Mouse (Mus musculus) forebrain, embryonic 11.5 days (tissue): ENCODE results near the gene Cenpm. TPM values are rescaled to one million over a fixed set of nuclear protein-coding genes. Genes with fewer than 3 reads are reported as not detected.

ENCODE experiments used
- ATAC-seq: fragments of 200-750 bp; cut with Nextera tagmentation; replicated peaks from 2 replicates; pipeline ENCODE4 v1.8.0; 2017; ENCODE audit warnings: moderate TSS enrichment; ENCODE audit not compliant: low FRiP score
- DNase-seq: peaks from one replicate; pipeline ENCODE4 v3.0.0-alpha.2; 2017; ENCODE audit warnings: low spot score
- H3K27ac ChIP-seq: fragments of 300-500 bp; sonication (generic); 2 replicates; pipeline ENCODE4 v1.5.1; 2014; ENCODE audit warnings: low read depth, low read length
- H3K27me3 ChIP-seq: fragments of 300-500 bp; sonication (generic); 2 replicates; pipeline ENCODE4 v1.6.1; 2014; ENCODE audit warnings: mild to moderate bottlenecking, low read length, mixed read lengths; ENCODE audit not compliant: control insufficient read depth, insufficient read depth
- H3K36me3 ChIP-seq: fragments of 300-500 bp; sonication (generic); 2 replicates; pipeline ENCODE4 v1.6.1; 2014; ENCODE audit warnings: mild to moderate bottlenecking, low read length, moderate library complexity, mixed read lengths; ENCODE audit not compliant: control insufficient read depth, insufficient read depth
- H3K4me1 ChIP-seq: fragments of 300-500 bp; sonication (generic); replicated peaks from 2 replicates; pipeline ENCODE4 v1.6.1; 2014; ENCODE audit warnings: low read length, mixed read lengths; ENCODE audit not compliant: control insufficient read depth, insufficient read depth
- H3K4me2 ChIP-seq: fragments of 300-500 bp; sonication (generic); 2 replicates; pipeline ENCODE4 v1.6.1; 2014; ENCODE audit warnings: low read depth, mild to moderate bottlenecking, low read length, moderate library complexity, mixed read lengths; ENCODE audit not compliant: severe bottlenecking
- H3K4me3 ChIP-seq: fragments of 300-500 bp; sonication (generic); 2 replicates; pipeline ENCODE4 v1.5.1; 2014; ENCODE audit warnings: low read depth, low read length
- H3K9ac ChIP-seq: fragments of 300-500 bp; sonication (generic); 2 replicates; pipeline ENCODE4 v1.6.1; 2014; ENCODE audit warnings: low read length
- H3K9me3 ChIP-seq: fragments of 300-500 bp; sonication (generic); 2 replicates; pipeline ENCODE4 v1.6.1; 2016; ENCODE audit warnings: low read length, mixed read lengths; ENCODE audit not compliant: control insufficient read depth
- WGBS: fragments of 180-500 bp; shearing (Covaris S2); extraction: QIAGEN DNeasy Blood & Tissue Kit; methylation state at CpG from one replicate; pipeline ENCODE4 v1.1.7; 2014; 5-methylcytosine and 5-hydroxymethylcytosine counted together
- polyA plus RNA-seq: library from polyadenylated mRNA; unstranded; fragments of >200 nt; fragmentation: Nextera tagmentation; extraction: Ambion mirVana; gene quantifications from 2 replicates; pipeline ENCODE4 v1.2.1, GENCODE M21; 2014

Cenpm gene
- polyA plus RNA-seq, 1 experiment from 2014 or later: 91.6 TPM

GRCm38 (mm10) chr15:82217039-82217438, 27.5 kb downstream of the Cenpm start:
- H3K4me2 ChIP-seq: no peak overlapping the region
- no peak for DNase-seq
- H3K9ac ChIP-seq: no peak overlapping the region
- ATAC-seq: no peak
- H3K36me3 ChIP-seq: no peaks in the 10 kb centered on the region
- no peaks in the 10 kb centered on the region for H3K9me3 ChIP-seq
- peaks cover 12% of the 10 kb centered on the region for H3K4me1 ChIP-seq
- H3K27ac ChIP-seq: no peak overlapping the region; the same call in 1 of the 2 replicates
- H3K4me3 ChIP-seq: no peak overlapping the region
- H3K27me3 ChIP-seq: peaks cover 39% of the 10 kb centered on the region
- WGBS: 4% methylated on average over 7 of the region's 7 CpGs

- Histone ChIP-seq H3K4me1 (peaks cover 19% of the 10 kb centered on the region), H3K9ac (no peak overlapping the region), H3K4me2 (no peak overlapping the region), H3K27me3 (peaks cover 46% of the 10 kb centered on the region), H3K9me3 (no peaks in the 10 kb centered on the region), H3K27ac (no peak overlapping the region; the same call in 1 of the 2 replicates), H3K4me3 (no peak overlapping the region), H3K36me3 (no peaks in the 10 kb centered on the region)
- ATAC-seq (no peak), DNase-seq (no peak)
- WGBS: 43% methylated on average over 20 of the region's 20 CpGs
Measured at GRCm38 (mm10) chr15:82216142-82216827, 28.3 kb downstream of the Cenpm start.

DNA sequence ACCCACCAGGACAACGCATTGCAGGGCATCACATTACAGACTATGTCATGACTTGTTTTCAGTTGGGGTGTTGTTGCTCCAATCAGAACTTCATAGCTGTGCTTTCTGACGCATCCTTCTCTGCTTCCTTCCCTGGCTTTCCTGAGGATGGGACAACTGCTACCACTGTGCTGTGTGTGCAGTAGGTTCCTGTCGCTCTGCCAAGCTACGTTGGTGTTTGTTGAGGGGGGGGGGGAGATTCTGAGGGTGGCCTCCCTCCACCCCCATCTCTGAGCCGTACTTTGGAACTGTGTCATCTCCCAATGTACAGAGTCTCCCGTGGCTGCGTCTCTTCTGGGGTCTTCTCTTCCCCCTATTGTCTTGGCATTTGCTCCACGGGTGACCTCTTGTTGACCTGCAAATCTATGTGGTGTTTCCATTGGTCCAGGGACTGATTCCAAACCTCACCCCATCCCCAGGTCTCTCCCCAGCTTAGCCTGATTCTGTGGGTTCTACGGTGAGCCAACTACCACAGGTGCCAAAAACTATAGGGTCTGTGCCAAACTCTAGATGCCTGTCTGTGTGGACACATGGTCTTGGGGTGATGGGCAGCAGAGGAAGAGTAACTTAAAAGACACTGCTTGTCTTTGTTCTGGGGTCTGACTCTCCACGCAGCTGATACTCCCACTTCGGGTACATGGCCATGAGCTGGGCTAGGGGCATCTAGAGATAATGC, 29.1 kb downstream of the Cenpm start:
- Histone ChIP-seq H3K27me3 (peaks cover 54% of the 10 kb centered on the region), H3K9me3 (no peaks in the 10 kb centered on the region), H3K36me3 (no peaks in the 10 kb centered on the region), H3K9ac (no peak overlapping the region), H3K27ac (no peak overlapping the region), H3K4me3 (no peak overlapping the region), H3K4me1 (peaks cover 19% of the 10 kb centered on the region), H3K4me2 (no peak overlapping the region)
- 34% methylated on average over 11 of the region's 11 CpGs for WGBS
- ATAC-seq (no peak), DNase-seq (no peak)

DNA sequence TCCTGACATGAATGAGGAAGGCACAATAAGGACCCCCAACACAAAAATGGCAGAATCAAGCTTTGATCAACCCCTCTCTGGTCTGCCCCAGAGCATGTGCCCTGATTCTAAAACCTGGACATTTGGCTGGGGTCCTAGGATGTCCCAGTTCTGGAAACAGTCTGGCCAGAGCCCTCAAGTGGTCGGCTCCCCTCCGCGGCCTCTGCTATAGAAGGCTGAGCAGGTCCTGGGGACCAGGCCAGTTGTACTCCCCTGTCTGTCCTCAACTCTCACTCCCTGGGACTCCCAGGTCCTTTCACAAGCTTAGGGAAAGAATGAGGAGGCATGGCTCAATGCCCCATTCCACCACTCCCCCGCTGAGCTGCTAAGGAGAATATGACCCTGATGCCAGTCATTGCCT, 31.3 kb downstream of the Cenpm start:
- Histone ChIP-seq H3K9ac (no peak overlapping the region), H3K4me1 (peaks cover 19% of the 10 kb centered on the region), H3K4me2 (no peak overlapping the region), H3K4me3 (no peak overlapping the region), H3K27ac (no peak overlapping the region), H3K36me3 (no peaks in the 10 kb centered on the region), H3K9me3 (no peaks in the 10 kb centered on the region), H3K27me3 (peaks cover 67% of the 10 kb centered on the region)
- ATAC-seq (no peak), DNase-seq (no peak)
- WGBS: 3% methylated on average over 4 of the region's 4 CpGs

- H3K4me1 ChIP-seq: peaks cover 19% of the 10 kb centered on the region
- H3K27me3 ChIP-seq: peaks cover 68% of the 10 kb centered on the region
- no peaks in the 10 kb centered on the region for H3K9me3 ChIP-seq
- ATAC-seq (0 out of 2 replicates have a peak, but pooled peaks have one; percentile 24), DNase-seq (no peak)
- peak within 1 kb of the TSS; percentile 47 for H3K4me2 ChIP-seq
- H3K36me3 ChIP-seq: no peaks in the 10 kb centered on the region
- no peak within 1 kb of the TSS; the same call in 1 of the 2 replicates for H3K9ac ChIP-seq
- peak within 1 kb of the TSS; percentile 34 for H3K4me3 ChIP-seq
- 0% methylated on average over 24 of the region's 34 CpGs for WGBS
- no peak within 1 kb of the TSS for H3K27ac ChIP-seq
Measured at GRCm38 (mm10) chr15:82212752-82213063, 31.8 kb downstream of the Cenpm start, which contains the start of gene Shisa8. Gene Shisa8 (minus strand): TSS chr15:82212815.

- H3K27me3 ChIP-seq: peaks cover 74% of the 10 kb centered on the region
- no peak overlapping the region for H3K27ac ChIP-seq
- no peak overlapping the region; the same call in 1 of the 2 replicates for H3K9ac ChIP-seq
- ATAC-seq (peak; percentile 19; the same call in 1 of the 2 replicates), DNase-seq (peak; percentile 73)
- H3K9me3 ChIP-seq: no peaks in the 10 kb centered on the region
- H3K4me2 ChIP-seq: peak overlapping the region; percentile 47
- H3K4me3 ChIP-seq: peak overlapping the region; percentile 34
- under 1% methylated on average over 98 of the region's 112 CpGs for WGBS
- H3K4me1 ChIP-seq: peaks cover 23% of the 10 kb centered on the region
- no peaks in the 10 kb centered on the region for H3K36me3 ChIP-seq
Measured at GRCm38 (mm10) chr15:82211911-82212751, 32.4 kb downstream of the Cenpm start.

GRCm38 (mm10) chr15:82211281-82211680, 33.3 kb downstream of the Cenpm start:
- peaks cover 26% of the 10 kb centered on the region for H3K4me1 ChIP-seq
- no peak overlapping the region for H3K4me3 ChIP-seq
- DNase-seq (no peak), ATAC-seq (no peak)
- H3K36me3 ChIP-seq: no peaks in the 10 kb centered on the region
- peaks cover 79% of the 10 kb centered on the region for H3K27me3 ChIP-seq
- 3% methylated on average over 11 of the region's 11 CpGs for WGBS
- no peak overlapping the region for H3K4me2 ChIP-seq
- no peaks in the 10 kb centered on the region for H3K9me3 ChIP-seq
- H3K27ac ChIP-seq: no peak overlapping the region
- H3K9ac ChIP-seq: no peak overlapping the region

DNA sequence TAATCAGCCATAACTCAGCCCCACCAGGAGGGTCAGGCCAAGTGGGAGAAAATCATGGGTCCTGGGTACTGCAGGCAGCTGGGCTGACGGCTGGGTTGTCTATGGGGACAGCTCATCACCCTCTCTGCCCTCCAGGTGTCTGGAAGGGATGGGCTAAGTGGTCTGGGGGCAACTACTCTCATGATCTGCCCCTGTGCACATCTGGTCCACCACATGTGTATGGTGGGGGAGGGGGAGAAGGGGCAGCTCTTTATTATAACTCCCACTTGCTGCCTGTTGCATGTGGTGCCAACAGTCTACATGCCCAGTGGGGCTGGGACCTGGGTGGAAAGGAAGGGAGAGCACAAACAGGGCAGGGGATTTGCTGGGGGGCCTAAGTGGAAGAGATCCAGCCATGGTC, 33.7 kb downstream of the Cenpm start:
- Histone ChIP-seq H3K9ac (no peak overlapping the region), H3K36me3 (no peaks in the 10 kb centered on the region), H3K4me3 (no peak overlapping the region), H3K27me3 (peaks cover 80% of the 10 kb centered on the region), H3K27ac (no peak overlapping the region), H3K9me3 (no peaks in the 10 kb centered on the region), H3K4me1 (peaks cover 23% of the 10 kb centered on the region), H3K4me2 (no peak overlapping the region)
- no peak for ATAC-seq
- no peak for DNase-seq
- WGBS: 39% methylated on average over 1 of the region's 1 CpGs
